Comparison of ENCODE assay signal across 10 mouse cellular contexts in genomic region chr1:119540836-119541557, GRCm38 (mm10). TPM values are rescaled to one million over a fixed set of nuclear protein-coding genes. Genes with fewer than 3 reads are reported as not detected.
DNase-seq lines count a peak whose midpoint lies in the region; ATAC-seq and TF ChIP-seq lines count a peak whose summit lies in the region.
"Had no signal": no experiment of that assay in that cellular context is flagged by ENCODE, and none has a peak within 500 bp of the region (broad histone marks: within the 10 kb centered on the region; RNA-seq: fewer than 3 reads in every experiment).

No protein-coding gene starts in this region.

- H3K27ac ChIP-seq in embryonic facial prominence, embryonic 11.5 days (replicated peaks; ENCODE audit: low read depth, low read length) = no peak overlapping the region
- H3K27ac ChIP-seq in embryonic facial prominence, embryonic 10.5 days (replicated peaks) = no peak overlapping the region
- H3K27ac ChIP-seq in limb, embryonic 14.5 days (replicated peaks; ENCODE audit: low read depth, low read length) = no peak overlapping the region
- no peak overlapping the region for H3K27ac ChIP-seq in thymus, adult 2 months (ENCODE audit: control insufficient read depth, insufficient read depth, low read length)
- H3K27ac ChIP-seq: midbrain, embryonic 12.5 days had no signal

- H3K4me1 ChIP-seq in embryonic facial prominence, embryonic 11.5 days (ENCODE audit: control insufficient read depth, insufficient read depth, low read length) = no peaks in the 10 kb centered on the region
- H3K4me1 ChIP-seq in embryonic facial prominence, embryonic 10.5 days = peaks cover 8% of the 10 kb centered on the region; the same call in 1 of the 2 replicates
- H3K4me1 ChIP-seq in limb, embryonic 14.5 days (ENCODE audit: control insufficient read depth, insufficient read depth, low read length) = no peaks in the 10 kb centered on the region
- H3K4me1 ChIP-seq in thymus, adult 2 months (replicated peaks; ENCODE audit: control insufficient read depth, insufficient read depth, low read length) = no peaks in the 10 kb centered on the region
- H3K4me1 ChIP-seq: midbrain, embryonic 12.5 days had no signal

- H3K4me3 ChIP-seq in embryonic facial prominence, embryonic 11.5 days (ENCODE audit: low read depth, low read length) = no peak overlapping the region
- no peak overlapping the region for H3K4me3 ChIP-seq in embryonic facial prominence, embryonic 10.5 days
- no peak overlapping the region for H3K4me3 ChIP-seq in limb, embryonic 14.5 days (replicated peaks; ENCODE audit: low read length)
- H3K4me3 ChIP-seq in thymus, adult 2 months (ENCODE audit: control insufficient read depth, insufficient read depth, low read length) = no peak overlapping the region
- H3K4me3 ChIP-seq: midbrain, embryonic 12.5 days had no signal

- no peak overlapping the region for H3K4me2 ChIP-seq in embryonic facial prominence, embryonic 11.5 days (ENCODE audit: low read depth, low read length)
- H3K4me2 ChIP-seq in limb, embryonic 14.5 days (replicated peaks; ENCODE audit: low read depth, low read length, severe bottlenecking) = no peak overlapping the region
- H3K4me2 ChIP-seq: midbrain, embryonic 12.5 days had no signal

- TF ChIP-seq POLR2A in limb, embryonic 14.5 days (IDR thresholded peaks at IDR 0.05; ENCODE audit: borderline replicate concordance, extremely low read depth, insufficient read depth, insufficient read length) = no peak
- no peak for TF ChIP-seq POLR2A in thymus, adult 2 months (IDR thresholded peaks at IDR 0.05; ENCODE audit: control insufficient read depth, extremely low read depth, insufficient read depth, low read length, poor library complexity)

- H3K36me3 ChIP-seq in embryonic facial prominence, embryonic 11.5 days (replicated peaks; ENCODE audit: control insufficient read depth, insufficient read depth, low read depth, low read length) = no peaks in the 10 kb centered on the region
- peaks cover 21% of the 10 kb centered on the region for H3K36me3 ChIP-seq in embryonic facial prominence, embryonic 10.5 days (replicated peaks)
- H3K36me3 ChIP-seq in limb, embryonic 14.5 days (ENCODE audit: control insufficient read depth, insufficient read depth, low read length) = no peaks in the 10 kb centered on the region
- H3K36me3 ChIP-seq in thymus, adult 2 months (ENCODE audit: control insufficient read depth, insufficient read depth, low read length) = no peaks in the 10 kb centered on the region

- no peak overlapping the region for H3K9ac ChIP-seq in embryonic facial prominence, embryonic 11.5 days (replicated peaks; ENCODE audit: low read length)
- H3K9ac ChIP-seq in limb, embryonic 14.5 days (ENCODE audit: low read depth, low read length, severe bottlenecking) = no peak overlapping the region
- H3K9ac ChIP-seq: midbrain, embryonic 12.5 days had no signal

- peak; percentile 62; the same call in 1 of the 2 replicates for ATAC-seq in embryonic facial prominence, embryonic 11.5 days (replicated peaks; ENCODE audit: insufficient number of reproducible peaks, low FRiP score, low TSS enrichment, low read depth)
- ATAC-seq in limb, embryonic 14.5 days (ENCODE audit: low FRiP score, low read depth) = peak; percentile 84

- H3K27me3 ChIP-seq in embryonic facial prominence, embryonic 11.5 days (ENCODE audit: control insufficient read depth, insufficient read depth, low read length) = no peaks in the 10 kb centered on the region
- no peaks in the 10 kb centered on the region for H3K27me3 ChIP-seq in embryonic facial prominence, embryonic 10.5 days (replicated peaks; ENCODE audit: low read depth, poor library complexity, severe bottlenecking)
- H3K27me3 ChIP-seq in limb, embryonic 14.5 days (ENCODE audit: control insufficient read depth, insufficient read depth, low read length) = no peaks in the 10 kb centered on the region
- no peaks in the 10 kb centered on the region for H3K27me3 ChIP-seq in thymus, adult 2 months (ENCODE audit: control insufficient read depth, insufficient read depth, low read length)
- H3K27me3 ChIP-seq: midbrain, embryonic 12.5 days had no signal

- DNase-seq in embryonic facial prominence, embryonic 11.5 days (ENCODE audit: low spot score) = peak; percentile 13
- DNase-seq in embryonic facial prominence, embryonic 10.5 days (ENCODE audit: low spot score) = no peak
- peak; percentile 18 for DNase-seq in testis, postnatal 10 days (ENCODE audit: low spot score)
- no peak for DNase-seq in testis, postnatal 14 days (ENCODE audit: low spot score)
- DNase-seq in limb, embryonic 14.5 days (ENCODE audit: low spot score) = peak; percentile 55
- DNase-seq in layer of hippocampus, adult 18-20 months (ENCODE audit: low spot score in 2 of 2) = no peak
- no peak for DNase-seq in thymus, adult 2 months
- no peak for DNase-seq in natural killer cell, adult 2 months (ENCODE audit: low spot score in 2 of 2)
- DNase-seq: cerebellum, adult 18-20 months had no signal

- H3K9me3 ChIP-seq in embryonic facial prominence, embryonic 11.5 days (replicated peaks; ENCODE audit: control insufficient read depth, low read length) = no peaks in the 10 kb centered on the region
- no peaks in the 10 kb centered on the region for H3K9me3 ChIP-seq in embryonic facial prominence, embryonic 10.5 days
- H3K9me3 ChIP-seq in limb, embryonic 14.5 days (ENCODE audit: control insufficient read depth, low read length) = no peaks in the 10 kb centered on the region
- H3K9me3 ChIP-seq: midbrain, embryonic 12.5 days had no signal

- WGBS in embryonic facial prominence, embryonic 11.5 days = 78% methylated on average over 9 of the region's 9 CpGs
- WGBS in embryonic facial prominence, embryonic 10.5 days = 85% methylated on average over 9 of the region's 9 CpGs
- 88% methylated on average over 9 of the region's 9 CpGs for WGBS in limb, embryonic 14.5 days
- WGBS in thymus, adult 2 months = 91% methylated on average over 9 of the region's 9 CpGs

- TF ChIP-seq CTCF in thymus, adult 2 months (IDR thresholded peaks at IDR 0.05; ENCODE audit: borderline replicate concordance, control insufficient read depth, extremely low read depth, insufficient read depth, low read length, poor library complexity) = no peak

RNA-seq across cellular contexts. Expression of gene Tmem185b, which starts 15.0 kb away (rescaled TPM):
- polyA plus RNA-seq in embryonic facial prominence, embryonic 11.5 days (2014; fragmentation: Nextera tagmentation; extraction: Ambion mirVana) = 25.6 and 25.7 TPM in 2 replicates
- polyA plus RNA-seq in embryonic facial prominence, embryonic 10.5 days (2016; fragmentation: Nextera tagmentation; extraction: Ambion mirVana) = 20.7 and 21.0 TPM in 2 replicates
- 23.0 and 33.2 TPM in 2 replicates for polyA plus RNA-seq in limb, embryonic 14.5 days (2012; rRNA removed)
- polyA plus RNA-seq in limb, embryonic 14.5 days (2014; fragmentation: Nextera tagmentation; extraction: Ambion mirVana) = 24.3 and 31.9 TPM in 2 replicates
- 10 to 100 TPM; 14.4 to 15.7 TPM for total RNA-seq in layer of hippocampus, adult 18-20 months (2021)
- polyA plus RNA-seq in thymus, adult 2 months (2012; rRNA removed) = 61.2 and 64.8 TPM in 2 replicates

RNA-seq across cellular contexts. Expression of gene Ralb, which starts 36.4 kb away (rescaled TPM):
- polyA plus RNA-seq in embryonic facial prominence, embryonic 11.5 days (2014; fragmentation: Nextera tagmentation; extraction: Ambion mirVana) = 102 TPM in 2 replicates
- 103 and 113 TPM in 2 replicates for polyA plus RNA-seq in embryonic facial prominence, embryonic 10.5 days (2016; fragmentation: Nextera tagmentation; extraction: Ambion mirVana)
- 45.3 and 49.4 TPM in 2 replicates for polyA plus RNA-seq in limb, embryonic 14.5 days (2012; rRNA removed)
- 110 TPM in 2 replicates for polyA plus RNA-seq in limb, embryonic 14.5 days (2014; fragmentation: Nextera tagmentation; extraction: Ambion mirVana)
- total RNA-seq in layer of hippocampus, adult 18-20 months (2021) = 10 to 100 TPM; 20.8 to 21.0 TPM
- polyA plus RNA-seq in thymus, adult 2 months (2012; rRNA removed) = 32.4 and 33.5 TPM in 2 replicates

Comparison
In these comparisons a context has a peak if more than half of its experiments do, and no peak if none do; other contexts are left out.
1. DNase-seq: peak in embryonic facial prominence, embryonic 11.5 days (single experiment), testis, postnatal 10 days (single experiment) and limb, embryonic 14.5 days (single experiment); none in embryonic facial prominence, embryonic 10.5 days (single experiment), testis, postnatal 14 days (single experiment), layer of hippocampus, adult 18-20 months (0 of 2), thymus, adult 2 months (single experiment) and natural killer cell, adult 2 months (0 of 2).